Mouse (Mus musculus): Measurements from ENCODE around the gene Pmpcb. TPM values are rescaled to one million over a fixed set of nuclear protein-coding genes. Genes with fewer than 3 reads are reported as not detected.
A peak's percentile ranks its signal among the peaks of the same experiment; 100 is the strongest.
"Not testable (repeated sequence)": the region's sequence is repeated elsewhere in the genome, so short reads cannot be mapped to it uniquely, and the experiment has no call there.

The Pmpcb gene
- 82.6 and 101 TPM in 2 replicates for total RNA-seq (2017)

- ATAC-seq (replicated peaks; ENCODE audit: low read depth, poor library complexity, severe bottlenecking): peak; percentile 85
Observed at GRCm38 (mm10) chr5:21736956-21737585, at the start of gene Pmpcb. Gene Pmpcb, plus strand, starts transcription at chr5:21737141.

GRCm38 (mm10) chr5:21692230-21692629 is 44.7 kb upstream of the Pmpcb start:
- ATAC-seq (replicated peaks; ENCODE audit: low read depth, poor library complexity, severe bottlenecking): no peak

GRCm38 (mm10) chr5:21693372-21693870 is 43.5 kb upstream of the Pmpcb start:
- ATAC-seq (replicated peaks; ENCODE audit: low read depth, poor library complexity, severe bottlenecking): no peak

GRCm38 (mm10) chr5:21694854-21695490 is 42.0 kb upstream of the Pmpcb start:
- ATAC-seq (replicated peaks; ENCODE audit: low read depth, poor library complexity, severe bottlenecking): no peak

- ATAC-seq (replicated peaks; ENCODE audit: low read depth, poor library complexity, severe bottlenecking): not testable (repeated sequence)
Observed at GRCm38 (mm10) chr5:21699555-21699954, 37.4 kb upstream of the Pmpcb start.

GRCm38 (mm10) chr5:21700272-21700821 is 36.6 kb upstream of the Pmpcb start:
- no peak for ATAC-seq (replicated peaks; ENCODE audit: low read depth, poor library complexity, severe bottlenecking)

GRCm38 (mm10) chr5:21700934-21701333 is 36.0 kb upstream of the Pmpcb start:
- ATAC-seq (replicated peaks; ENCODE audit: low read depth, poor library complexity, severe bottlenecking): peak; percentile 53

GRCm38 (mm10) chr5:21701351-21702008 is 35.5 kb upstream of the Pmpcb start, which contains the start of gene Napepld:
Gene Napepld, minus strand, starts transcription at chr5:21701396.
- peak; percentile 90 for ATAC-seq (replicated peaks; ENCODE audit: low read depth, poor library complexity, severe bottlenecking)

GRCm38 (mm10) chr5:21702009-21702364 is 35.0 kb upstream of the Pmpcb start:
- no peak for ATAC-seq (replicated peaks; ENCODE audit: low read depth, poor library complexity, severe bottlenecking)

- ATAC-seq (replicated peaks; ENCODE audit: low read depth, poor library complexity, severe bottlenecking): no peak
Observed at GRCm38 (mm10) chr5:21702873-21703475, 34.0 kb upstream of the Pmpcb start.

GRCm38 (mm10) chr5:21703708-21704107 is 33.2 kb upstream of the Pmpcb start:
- ATAC-seq (replicated peaks; ENCODE audit: low read depth, poor library complexity, severe bottlenecking): no peak

- no peak for ATAC-seq (replicated peaks; ENCODE audit: low read depth, poor library complexity, severe bottlenecking)
Observed at GRCm38 (mm10) chr5:21706546-21706945, 30.4 kb upstream of the Pmpcb start.

GRCm38 (mm10) chr5:21708011-21708410 is 28.9 kb upstream of the Pmpcb start:
- ATAC-seq (replicated peaks; ENCODE audit: low read depth, poor library complexity, severe bottlenecking): not testable (repeated sequence)

- no peak for ATAC-seq (replicated peaks; ENCODE audit: low read depth, poor library complexity, severe bottlenecking)
Observed at GRCm38 (mm10) chr5:21712127-21712715, 24.7 kb upstream of the Pmpcb start.

- ATAC-seq (replicated peaks; ENCODE audit: low read depth, poor library complexity, severe bottlenecking): no peak
Observed at GRCm38 (mm10) chr5:21714447-21714846, 22.5 kb upstream of the Pmpcb start.

- ATAC-seq (replicated peaks; ENCODE audit: low read depth, poor library complexity, severe bottlenecking): no peak
Observed at GRCm38 (mm10) chr5:21717165-21717715, 19.7 kb upstream of the Pmpcb start.

GRCm38 (mm10) chr5:21718546-21718945 is 18.4 kb upstream of the Pmpcb start:
- ATAC-seq (replicated peaks; ENCODE audit: low read depth, poor library complexity, severe bottlenecking): no peak

GRCm38 (mm10) chr5:21719209-21719608 is 17.7 kb upstream of the Pmpcb start:
- no peak for ATAC-seq (replicated peaks; ENCODE audit: low read depth, poor library complexity, severe bottlenecking)

GRCm38 (mm10) chr5:21724427-21724826 is 12.5 kb upstream of the Pmpcb start:
- no peak for ATAC-seq (replicated peaks; ENCODE audit: low read depth, poor library complexity, severe bottlenecking)

- ATAC-seq (replicated peaks; ENCODE audit: low read depth, poor library complexity, severe bottlenecking): no peak
Observed at GRCm38 (mm10) chr5:21724872-21725271, 12.1 kb upstream of the Pmpcb start.
